Mouse (Mus musculus) small intestine, adult 2 months (tissue): Measurements from ENCODE around the gene Wwp2.

Experiments used
- CTCF ChIP-seq: fragments of 200-500 bp; IDR thresholded peaks from 2 replicates; pipeline ENCODE4 v1.5.1; 2012; ENCODE audit warnings: low read depth, mild to moderate bottlenecking, control low read depth, inconsistent platforms, low read length, moderate library complexity, mixed read lengths; ENCODE audit not compliant: insufficient replicate concordance, insufficient read length; ENCODE audit errors: extremely low read depth
- POLR2A ChIP-seq: fragments of 200-500 bp; IDR thresholded peaks from 2 replicates; pipeline ENCODE4 v1.6.1; 2012; ENCODE audit warnings: low read depth, mild to moderate bottlenecking, control low read depth, inconsistent platforms, low read length, moderate library complexity

- TF ChIP-seq POLR2A (no peak), CTCF (no peak)
Measured at GRCm38 (mm10) chr8:107399495-107399894, 36.7 kb upstream of the Wwp2 start.
